Mouse (Mus musculus) megakaryocyte, adult 5-6 weeks (primary cell): ENCODE measurements around the gene Camsap1. TPM values are rescaled to one million over a fixed set of nuclear protein-coding genes. Genes with fewer than 3 reads are reported as not detected.

ENCODE experiments used
- ATAC-seq: 2 replicates; pipeline ENCODE4 v1.8.0; 2016; ENCODE audit warnings: mild to moderate bottlenecking, inconsistent platforms; ENCODE audit not compliant: poor library complexity, severe bottlenecking
- total RNA-seq, 2 experiments: library from RNA; stranded (forward) in 1 of 2; stranded (reverse) in 1 of 2; fragments of 153-499, 151-499 nt in 1 of 2; fragments of 221-1000, 200-1000 nt in 1 of 2; gene quantifications; 2 replicates each; pipeline versions ENCODE4 v1.2.3 to v1.2.4; 2015 to 2017

Camsap1 gene
- total RNA-seq, 2 experiments from 2014 or later = 3.4 to 10.2 TPM

GRCm38 (mm10) chr2:25887226-25887625 lies 95.9 kb downstream of the Camsap1 start:
- ATAC-seq = no peak

GRCm38 (mm10) chr2:25884756-25885155 lies 98.3 kb downstream of the Camsap1 start:
- ATAC-seq = no peak

- no peak for ATAC-seq
These were observed 100.8 kb downstream of the Camsap1 start for GRCm38 (mm10) chr2:25882276-25882675.

- ATAC-seq = no peak
These were observed 104.0 kb downstream of the Camsap1 start for GRCm38 (mm10) chr2:25879061-25879460.

- no peak for ATAC-seq
These were observed 104.6 kb downstream of the Camsap1 start for GRCm38 (mm10) chr2:25878516-25878915.

GRCm38 (mm10) chr2:25877736-25878268 lies 105.3 kb downstream of the Camsap1 start:
- no peak for ATAC-seq

GRCm38 (mm10) chr2:25877250-25877735 lies 105.8 kb downstream of the Camsap1 start:
- ATAC-seq = no peak

Other genes with a start within 250 kb of the Camsap1 start
- gene Obp2b, start 246.3 kb downstream of the Camsap1 start, total RNA-seq (2015) = not detected in 2 replicates
- not detected in 2 replicates for gene Obp2b, start 246.3 kb downstream of the Camsap1 start, total RNA-seq (2017)
- gene Lcn3, start 217.7 kb downstream of the Camsap1 start, total RNA-seq (2015) = not detected in 2 replicates
- gene Lcn3, start 217.7 kb downstream of the Camsap1 start, total RNA-seq (2017) = not detected in 2 replicates
- not detected in 2 replicates for gene Lcn11, start 206.3 kb downstream of the Camsap1 start, total RNA-seq (2015)
- gene Lcn11, start 206.3 kb downstream of the Camsap1 start, total RNA-seq (2017) = not detected in 2 replicates
- not detected in 2 replicates for gene Gm13539, start 201.0 kb downstream of the Camsap1 start, total RNA-seq (2015)
- gene Gm13539, start 201.0 kb downstream of the Camsap1 start, total RNA-seq (2017) = not detected in 2 replicates
- not detected in 2 replicates for gene Glt6d1, start 167.4 kb downstream of the Camsap1 start, total RNA-seq (2015)
- not detected in 2 replicates for gene Glt6d1, start 167.4 kb downstream of the Camsap1 start, total RNA-seq (2017)
- not detected in 2 replicates for gene Lcn9, start 160.1 kb downstream of the Camsap1 start, total RNA-seq (2015)
- gene Lcn9, start 160.1 kb downstream of the Camsap1 start, total RNA-seq (2017) = not detected in 2 replicates
- not detected in 2 replicates for gene Sohlh1, start 136.0 kb downstream of the Camsap1 start, total RNA-seq (2015)
- gene Sohlh1, start 136.0 kb downstream of the Camsap1 start, total RNA-seq (2017) = not detected in 2 replicates
- gene Kcnt1, start 119.5 kb downstream of the Camsap1 start, total RNA-seq (2015) = not detected in 2 replicates
- gene Kcnt1, start 119.5 kb downstream of the Camsap1 start, total RNA-seq (2017) = not detected in 2 replicates
- gene Ubac1, start 38.5 kb upstream of the Camsap1 start, total RNA-seq (2015) = 39.8 TPM in 2 replicates
- 19.0 and 20.9 TPM in 2 replicates for gene Ubac1, start 38.5 kb upstream of the Camsap1 start, total RNA-seq (2017)
- 2.1 and 3.0 TPM in 2 replicates for gene Nacc2, start 139.9 kb upstream of the Camsap1 start, total RNA-seq (2015)
- gene Nacc2, start 139.9 kb upstream of the Camsap1 start, total RNA-seq (2017) = 1.7 and 3.6 TPM in 2 replicates
- gene Lhx3, start 225.0 kb upstream of the Camsap1 start, total RNA-seq (2015) = not detected in 2 replicates
- gene Lhx3, start 225.0 kb upstream of the Camsap1 start, total RNA-seq (2017) = not detected in 2 replicates